Mouse (Mus musculus) liver, adult 2 months (tissue): ENCODE data around the gene Gys1. TPM values are rescaled to one million over a fixed set of nuclear protein-coding genes. Genes with fewer than 3 reads are reported as not detected.

Experiments used
- DNase-seq: peaks from one replicate; pipeline ENCODE4 v3.0.0-alpha.2; 2011; ENCODE audit warnings: low read depth, low spot score; ENCODE audit errors: extremely low read depth
- H3K27ac ChIP-seq: fragments of 200-500 bp; replicated peaks from 2 replicates; pipeline ENCODE4 v1.5.1; 2012; ENCODE audit warnings: low read depth, mild to moderate bottlenecking, control low read depth, inconsistent platforms, low read length; ENCODE audit not compliant: insufficient read depth
- H3K27me3 ChIP-seq: fragments of 200-500 bp; 2 replicates; pipeline ENCODE4 v1.6.1; 2012; ENCODE audit warnings: mild to moderate bottlenecking, moderate library complexity, low read length, inconsistent platforms; ENCODE audit not compliant: control insufficient read depth, insufficient read depth
- H3K36me3 ChIP-seq: fragments of 200-500 bp; 2 replicates; pipeline ENCODE4 v1.6.1; 2012; ENCODE audit warnings: low read length, inconsistent platforms; ENCODE audit not compliant: control insufficient read depth, insufficient read depth
- H3K4me1 ChIP-seq: fragments of 200-500 bp; 2 replicates; pipeline ENCODE4 v1.6.1; 2011; ENCODE audit warnings: low read length; ENCODE audit not compliant: control insufficient read depth, insufficient read depth
- H3K4me3 ChIP-seq: fragments of 200-500 bp; 2 replicates; pipeline ENCODE4 v1.5.1; 2011; ENCODE audit warnings: low read depth, mild to moderate bottlenecking, control low read depth, low read length, moderate library complexity; ENCODE audit not compliant: insufficient read depth
- H3K79me2 ChIP-seq: fragments of 200-500 bp; 2 replicates; pipeline ENCODE4 v1.6.1; 2012; ENCODE audit warnings: inconsistent platforms, mild to moderate bottlenecking, low read length, moderate library complexity; ENCODE audit not compliant: control insufficient read depth, insufficient read depth
- H3K9ac ChIP-seq: fragments of 200-500 bp; 2 replicates; pipeline ENCODE4 v1.6.1; 2012; ENCODE audit warnings: low read depth, mild to moderate bottlenecking, control low read depth, inconsistent platforms, low read length
- CTCF ChIP-seq: fragments of 200-500 bp; IDR thresholded peaks from 2 replicates; pipeline ENCODE4 v1.5.1; 2011; ENCODE audit warnings: low read depth, low read length, control low read depth
- POLR2A ChIP-seq: fragments of 200-500 bp; IDR thresholded peaks from 2 replicates; pipeline ENCODE4 v1.6.1; 2011; ENCODE audit warnings: low read length, control low read depth; ENCODE audit not compliant: insufficient read depth; ENCODE audit errors: extremely low read depth
- WGBS: fragments of 180-500 bp; shearing (Covaris S2); methylation state at CpG from one replicate; pipeline ENCODE4 v1.1.7; 2018; 5-methylcytosine and 5-hydroxymethylcytosine counted together
- polyA plus RNA-seq: library from polyadenylated mRNA; depleted of rRNA; stranded (reverse); fragments of >200 nt; gene quantifications from 2 replicates; pipeline ENCODE4 v1.2.3, GENCODE M21; 2012
- total RNA-seq: library from RNA; depleted of rRNA; stranded (reverse); fragments of >200 nt; gene quantifications from 2 replicates; pipeline ENCODE4 v1.2.3, GENCODE M21; 2014

Gys1 gene
- total and polyA plus RNA-seq, 2 experiments: 1.2 to 4.8 TPM

DNA sequence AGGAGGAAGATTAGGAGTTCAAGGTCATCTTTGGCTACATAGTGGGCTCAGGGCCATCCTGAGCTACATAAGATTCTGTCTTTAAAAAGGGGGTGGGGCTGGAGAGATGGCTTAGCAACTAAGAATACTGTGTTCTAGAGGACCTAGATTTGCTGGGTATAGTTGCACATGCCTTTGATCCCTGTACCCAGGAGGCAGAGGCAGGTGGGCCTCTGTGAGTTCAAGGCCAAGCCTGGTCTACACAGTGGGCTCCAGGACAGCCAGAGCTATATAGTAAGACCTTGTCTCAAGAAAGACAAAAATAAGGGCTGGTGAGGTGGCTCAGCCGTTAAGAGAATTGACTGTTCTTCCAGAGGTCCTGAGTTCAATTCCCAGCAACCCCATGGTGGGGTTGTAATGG, 15.3 kb downstream of the Gys1 start:
- H3K4me3 ChIP-seq: no peak overlapping the region
- WGBS: 88% methylated on average over 1 of the region's 1 CpGs
- DNase-seq: no peak
- H3K79me2 ChIP-seq: no peaks in the 10 kb centered on the region
- no peaks in the 10 kb centered on the region for H3K4me1 ChIP-seq
- no peaks in the 10 kb centered on the region for H3K27me3 ChIP-seq
- TF ChIP-seq CTCF: no peak
- no peak for TF ChIP-seq POLR2A
- H3K36me3 ChIP-seq: no peaks in the 10 kb centered on the region; the same call in 1 of the 2 replicates
- no peak overlapping the region for H3K9ac ChIP-seq
- no peak overlapping the region for H3K27ac ChIP-seq

DNA sequence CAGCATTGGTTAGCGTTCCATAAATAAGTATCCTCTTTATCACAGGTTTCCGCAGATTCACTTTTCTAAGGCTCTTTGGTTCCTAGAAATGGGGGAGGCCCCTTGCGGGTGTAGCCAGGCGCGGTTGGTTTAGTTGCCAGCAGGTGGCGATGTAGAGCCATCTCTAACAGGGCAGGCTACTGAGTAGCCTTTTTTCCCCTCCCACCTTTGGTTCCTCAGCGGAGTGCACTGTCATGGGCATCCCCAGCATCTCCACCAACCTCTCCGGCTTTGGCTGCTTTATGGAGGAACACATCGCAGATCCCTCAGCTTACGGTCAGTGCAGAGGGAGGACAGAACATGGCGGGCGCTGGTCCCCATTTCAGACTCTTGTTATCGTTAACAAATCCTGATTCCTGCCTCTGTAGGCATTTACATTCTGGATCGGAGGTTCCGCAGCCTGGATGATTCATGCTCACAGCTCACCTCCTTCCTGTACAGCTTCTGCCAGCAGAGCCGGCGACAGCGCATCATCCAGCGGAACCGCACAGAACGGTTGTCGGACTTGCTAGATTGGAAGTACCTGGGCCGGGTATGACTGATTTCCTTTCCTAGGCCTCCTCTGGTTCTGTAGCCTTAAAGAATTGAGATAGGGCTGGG, 16.8 kb downstream of the Gys1 start:
- H3K36me3 ChIP-seq: no peaks in the 10 kb centered on the region
- H3K4me1 ChIP-seq: peaks cover 5% of the 10 kb centered on the region; the same call in 1 of the 2 replicates
- peak; percentile 36 for DNase-seq
- WGBS: 59% methylated on average over 23 of the region's 23 CpGs
- no peak overlapping the region for H3K27ac ChIP-seq
- TF ChIP-seq POLR2A: no peak
- TF ChIP-seq CTCF: peak; percentile 91
- H3K9ac ChIP-seq: no peak overlapping the region
- H3K4me3 ChIP-seq: no peak overlapping the region
- no peaks in the 10 kb centered on the region for H3K27me3 ChIP-seq
- H3K79me2 ChIP-seq: no peaks in the 10 kb centered on the region

- no peak overlapping the region for H3K27ac ChIP-seq
- TF ChIP-seq POLR2A (no peak), CTCF (no peak)
- H3K36me3 ChIP-seq: peaks cover 13% of the 10 kb centered on the region
- 92% methylated on average over 15 of the region's 15 CpGs for WGBS
- peaks cover 7% of the 10 kb centered on the region; the same call in 1 of the 2 replicates for H3K4me1 ChIP-seq
- no peak overlapping the region for H3K9ac ChIP-seq
- H3K79me2 ChIP-seq: peaks cover 7% of the 10 kb centered on the region
- no peaks in the 10 kb centered on the region for H3K27me3 ChIP-seq
- no peak for DNase-seq
- no peak overlapping the region for H3K4me3 ChIP-seq
Measured at GRCm38 (mm10) chr7:45454971-45455370, 20.3 kb downstream of the Gys1 start.

- DNase-seq: peak; percentile 47
- Histone ChIP-seq H3K79me2 (peaks cover 7% of the 10 kb centered on the region), H3K9ac (peak overlapping the region; percentile 33), H3K36me3 (peaks cover 13% of the 10 kb centered on the region), H3K27ac (peak overlapping the region; percentile 84), H3K4me1 (peaks cover 10% of the 10 kb centered on the region; the same call in 1 of the 2 replicates), H3K27me3 (no peaks in the 10 kb centered on the region), H3K4me3 (no peak overlapping the region)
- no peak for TF ChIP-seq CTCF
- TF ChIP-seq POLR2A: peak; percentile 15; the same call in 1 of the 2 replicates
- 58% methylated on average over 13 of the region's 13 CpGs for WGBS
Measured at GRCm38 (mm10) chr7:45455932-45456696, 21.5 kb downstream of the Gys1 start.

- no peak for DNase-seq
- peaks cover 13% of the 10 kb centered on the region for H3K36me3 ChIP-seq
- peaks cover 7% of the 10 kb centered on the region for H3K79me2 ChIP-seq
- no peaks in the 10 kb centered on the region for H3K27me3 ChIP-seq
- peak overlapping the region; percentile 33 for H3K9ac ChIP-seq
- TF ChIP-seq CTCF (no peak), POLR2A (no peak; the same call in 1 of the 2 replicates)
- H3K4me1 ChIP-seq: peaks cover 11% of the 10 kb centered on the region; the same call in 1 of the 2 replicates
- H3K4me3 ChIP-seq: no peak overlapping the region; the same call in 1 of the 2 replicates
- WGBS: 12% methylated on average over 9 of the region's 9 CpGs
- peak overlapping the region; percentile 84 for H3K27ac ChIP-seq
Measured at GRCm38 (mm10) chr7:45456721-45457203, 22.1 kb downstream of the Gys1 start.
